Mouse (Mus musculus): ENCODE results near the gene Wwc1.

Gene Wwc1

DNA sequence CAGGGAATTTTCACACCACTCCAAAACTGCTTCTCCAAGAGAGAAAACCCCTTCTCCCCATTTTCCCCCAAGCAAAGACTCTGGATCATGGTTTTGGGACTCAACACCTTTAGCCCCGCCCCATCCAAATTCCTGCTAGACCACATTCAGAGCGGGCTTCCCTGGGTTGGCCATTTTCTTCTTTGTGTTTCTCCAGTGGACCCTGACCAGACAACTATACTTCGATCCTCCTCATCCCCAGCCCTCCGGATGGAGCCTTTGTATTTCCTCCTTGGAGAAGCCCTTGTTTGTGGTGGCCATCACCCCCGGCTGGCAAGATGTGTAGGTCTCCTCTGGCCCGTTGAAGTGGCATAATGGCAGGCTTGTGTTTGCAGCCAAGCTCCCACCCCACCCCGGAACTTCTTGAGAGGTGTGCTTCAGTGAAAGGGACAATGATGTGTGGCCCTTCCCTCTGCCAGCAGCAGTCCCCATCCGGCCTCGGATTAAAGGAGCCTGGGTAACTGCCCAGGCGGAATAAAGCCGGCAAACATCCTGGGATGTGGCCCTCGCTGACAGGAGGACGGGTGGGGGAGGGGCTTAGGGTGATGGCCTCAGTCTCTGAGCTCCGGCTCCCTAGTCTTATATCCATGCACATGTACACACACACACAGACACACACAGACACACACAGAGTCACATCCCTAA is 46.8 kb downstream of the Wwc1 start:
- DNase-seq (ENCODE audit: low read depth): no peak

DNA sequence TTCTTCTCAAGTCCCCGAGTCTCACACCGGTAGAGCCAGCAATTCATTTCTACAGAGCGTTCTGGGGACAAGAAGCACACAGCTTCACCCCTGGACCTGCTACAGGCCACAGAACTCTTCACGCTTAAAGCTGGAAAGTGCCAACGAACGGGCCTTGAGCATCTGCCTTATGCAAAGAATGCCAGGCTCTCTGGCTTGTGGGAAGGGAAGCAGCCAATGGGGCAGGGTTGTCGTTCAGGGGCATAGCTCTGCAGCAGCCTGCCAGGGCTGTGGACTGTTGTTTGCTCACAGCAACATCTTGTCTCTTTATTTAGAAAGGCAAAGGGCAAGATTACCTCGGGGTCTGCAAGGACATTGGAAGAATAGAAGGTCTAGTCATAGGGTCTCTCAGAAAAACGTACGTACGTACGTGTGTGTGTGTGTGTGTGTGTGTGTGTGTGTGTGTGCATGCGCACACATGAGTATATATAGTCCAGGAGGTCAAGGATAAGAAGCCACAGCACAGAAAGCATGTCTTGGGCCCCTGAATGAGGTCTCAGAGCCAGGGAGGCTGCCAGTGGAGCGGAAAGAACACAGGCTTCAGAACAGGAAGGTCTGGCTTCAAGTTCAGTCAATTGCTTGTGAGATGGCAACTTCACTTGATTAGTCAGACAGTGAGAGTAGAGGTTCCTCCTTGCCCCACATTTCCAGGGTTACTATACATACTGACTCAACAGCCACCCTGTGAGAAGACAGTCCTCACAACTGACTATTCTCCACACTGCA is 48.0 kb downstream of the Wwc1 start:
- no peak for DNase-seq (ENCODE audit: low read depth)

DNA sequence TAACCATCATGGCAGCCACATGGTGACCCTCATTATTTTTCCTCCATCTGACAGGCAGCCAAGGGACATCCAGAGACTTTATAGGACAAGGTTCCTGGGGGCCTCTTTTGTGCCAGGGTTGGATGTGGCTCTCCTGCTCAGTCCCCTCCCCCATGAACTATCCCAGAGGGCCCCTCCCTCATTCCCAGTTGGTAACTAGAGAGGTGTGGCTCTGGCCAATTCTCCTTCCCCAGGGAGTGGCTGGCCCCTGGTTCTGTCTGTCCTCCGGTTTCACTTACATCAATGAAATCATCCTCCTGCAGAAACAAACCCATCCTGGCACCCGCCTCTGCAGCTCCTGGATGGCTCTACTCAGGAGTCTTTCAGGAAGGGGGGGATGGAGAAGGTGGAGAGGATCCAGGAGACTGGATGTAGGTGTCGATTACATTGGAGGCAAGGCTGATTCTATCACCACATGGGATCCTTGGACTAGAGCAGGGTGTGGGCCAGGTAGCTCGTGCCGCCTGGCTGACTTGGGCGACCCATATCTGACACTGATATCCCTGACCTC is 49.7 kb downstream of the Wwc1 start:
- no peak for DNase-seq (ENCODE audit: low read depth)

DNA sequence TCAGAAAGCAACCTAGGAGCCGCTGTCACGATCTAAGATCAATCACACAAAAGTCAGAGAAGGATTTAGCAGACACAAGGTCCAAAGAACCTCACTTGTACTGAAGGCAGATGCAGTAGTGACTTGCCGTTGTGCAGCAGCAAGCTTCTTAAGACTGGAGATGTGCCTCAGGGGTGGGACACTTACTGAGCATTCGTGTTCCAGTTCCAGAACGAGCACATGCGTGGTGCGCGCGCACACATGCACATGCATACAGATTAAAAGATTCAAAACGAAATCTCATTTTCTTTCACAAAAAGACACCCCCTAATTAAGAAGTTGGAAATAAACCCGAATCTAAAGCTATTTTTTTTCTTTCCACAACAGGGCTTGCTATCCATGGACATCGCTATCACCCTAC is 51.9 kb downstream of the Wwc1 start:
- DNase-seq (ENCODE audit: low read depth): no peak

DNA sequence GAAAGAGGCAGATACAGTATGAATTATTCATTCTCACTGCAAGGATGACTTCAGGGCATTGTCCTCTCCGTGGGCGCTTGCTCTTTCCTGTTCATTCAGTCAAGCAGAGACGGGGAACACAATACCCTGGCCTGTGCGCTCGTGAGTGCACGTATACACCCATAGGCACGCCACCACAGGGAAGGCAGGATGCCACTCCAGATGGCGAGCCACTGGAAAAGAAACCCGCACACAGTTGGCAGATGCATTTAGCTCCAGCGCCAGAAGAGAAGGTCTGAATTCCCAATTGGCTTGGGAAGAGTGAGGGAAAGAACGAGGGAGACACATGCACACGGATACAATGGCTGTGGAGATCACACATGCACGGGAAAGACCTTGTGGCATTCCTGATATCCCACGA is 53.0 kb downstream of the Wwc1 start:
- no peak for DNase-seq (ENCODE audit: low read depth)

DNA sequence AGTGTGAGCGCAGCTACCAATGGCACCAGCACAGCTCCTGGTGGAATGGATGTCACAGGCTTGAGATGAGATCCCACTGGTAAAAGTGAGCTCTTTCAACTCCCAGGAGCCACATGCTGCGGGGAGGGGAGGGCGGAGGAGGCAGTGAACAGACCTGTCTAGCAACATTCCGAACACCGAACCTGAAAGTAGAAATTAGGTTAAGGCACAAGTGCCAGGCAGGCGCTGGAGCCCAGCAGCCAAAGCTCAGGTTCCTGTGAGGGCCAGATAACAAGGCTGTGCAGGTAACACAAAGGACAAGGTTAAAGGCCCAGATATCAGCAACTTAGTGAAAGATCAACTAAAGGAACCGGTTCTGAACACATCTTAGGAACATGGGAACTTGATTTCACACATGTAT is 54.7 kb downstream of the Wwc1 start:
- DNase-seq (ENCODE audit: low read depth): no peak

DNA sequence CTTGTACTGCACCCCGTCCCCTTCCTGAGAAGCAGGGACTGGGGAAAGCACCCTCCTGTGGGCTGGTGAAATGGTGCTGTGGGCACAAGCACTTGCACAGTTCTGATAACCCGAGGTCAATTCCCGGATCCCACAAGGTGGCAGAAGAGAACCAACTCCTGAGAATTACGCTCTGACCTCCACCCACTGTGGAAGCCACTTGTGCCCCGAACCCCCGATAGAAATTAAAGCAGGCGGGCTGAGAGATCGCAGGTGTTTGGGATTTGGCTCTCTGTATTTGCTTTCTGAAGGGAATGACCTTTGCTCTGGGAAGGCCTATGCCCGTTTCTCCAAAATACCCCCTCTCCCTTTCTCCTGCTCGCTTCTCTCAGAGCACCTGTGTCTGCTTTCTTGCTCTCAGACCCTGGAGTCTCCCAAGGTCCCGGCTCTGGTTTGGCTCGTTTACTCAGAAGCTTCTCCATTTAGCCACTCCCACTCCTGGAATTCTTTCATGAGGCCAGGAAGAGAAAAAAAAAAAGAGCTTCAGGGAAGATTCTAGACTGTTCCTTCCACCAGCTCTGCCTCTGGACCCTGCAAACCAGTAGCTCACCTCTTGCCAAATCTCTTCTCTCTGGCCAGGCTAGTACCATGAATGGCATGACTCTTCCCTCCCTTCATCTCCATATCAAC is 58.0 kb downstream of the Wwc1 start:
- no peak for DNase-seq (ENCODE audit: low read depth)

DNA sequence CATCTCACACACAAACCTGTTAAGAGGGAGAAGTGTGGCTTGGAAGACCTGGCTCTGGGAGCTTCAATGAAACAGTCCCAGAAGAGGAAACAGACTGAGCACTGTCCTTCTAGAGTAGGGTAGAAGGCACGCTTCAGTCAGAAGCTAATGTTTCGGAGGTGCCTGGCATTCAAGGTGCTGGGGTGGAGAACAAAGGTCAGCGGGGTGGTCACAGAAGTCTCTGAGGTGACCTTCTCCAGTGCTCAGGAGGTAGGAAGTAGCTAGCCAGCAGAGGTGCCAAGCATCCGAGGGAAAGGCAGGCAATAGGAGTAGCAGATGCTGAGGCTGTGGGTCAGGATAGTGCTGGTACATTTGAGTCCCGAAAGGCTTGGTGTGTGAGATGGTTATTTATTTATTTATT is 59.6 kb downstream of the Wwc1 start:
- DNase-seq (ENCODE audit: low read depth): no peak

DNA sequence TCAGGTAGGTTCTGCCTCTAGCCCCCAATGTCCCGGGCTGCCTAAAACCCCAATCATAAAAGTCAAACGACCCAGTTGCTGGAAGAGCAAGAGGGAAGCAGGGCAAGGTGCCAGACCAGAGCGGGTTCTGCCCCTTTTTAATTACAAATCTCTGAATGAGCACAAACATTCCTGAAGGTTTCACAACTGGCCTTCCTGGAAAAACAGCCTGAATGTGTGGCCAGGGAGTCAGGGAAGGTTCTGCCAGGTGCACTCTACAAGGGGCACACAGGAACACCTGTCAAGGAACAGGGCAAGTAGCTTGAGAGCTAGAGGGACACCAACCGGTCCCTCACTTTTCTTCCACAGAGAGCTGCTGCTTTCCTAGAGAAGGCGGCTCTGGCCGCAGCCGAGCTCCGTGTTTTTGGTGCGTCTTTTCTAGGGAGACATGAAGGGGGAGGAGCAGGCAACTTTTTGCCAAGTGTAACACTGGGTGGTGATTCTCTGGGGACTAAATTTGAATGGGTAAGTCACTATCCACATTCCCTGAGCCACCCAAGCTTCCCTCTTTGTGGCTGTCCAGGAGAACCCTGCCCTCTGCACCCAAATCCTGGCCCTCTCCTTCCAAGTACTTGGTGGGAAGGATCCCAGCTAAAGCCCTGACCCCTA is 60.3 kb downstream of the Wwc1 start:
- DNase-seq (ENCODE audit: low read depth): no peak

DNA sequence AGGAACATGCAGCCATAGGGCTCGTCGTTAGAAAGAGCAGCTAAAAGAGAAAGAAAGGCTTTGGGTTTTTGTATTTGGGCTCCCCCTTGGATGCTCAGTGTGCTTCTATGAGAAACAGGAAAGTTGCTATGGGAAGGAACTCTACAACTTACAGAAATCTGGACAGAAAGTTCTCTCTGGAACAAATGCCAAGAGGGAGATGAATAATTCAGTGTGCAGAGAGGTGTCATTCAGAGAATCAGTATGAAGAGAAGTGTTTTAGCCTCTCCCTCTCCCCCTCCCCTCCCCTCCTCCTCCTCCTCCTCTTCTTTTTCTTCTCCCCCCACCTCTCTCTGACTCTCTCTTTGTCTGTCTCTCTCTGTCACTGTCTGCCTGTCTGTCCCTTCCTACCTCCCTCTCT is 60.9 kb downstream of the Wwc1 start:
- no peak for DNase-seq (ENCODE audit: low read depth)

DNA sequence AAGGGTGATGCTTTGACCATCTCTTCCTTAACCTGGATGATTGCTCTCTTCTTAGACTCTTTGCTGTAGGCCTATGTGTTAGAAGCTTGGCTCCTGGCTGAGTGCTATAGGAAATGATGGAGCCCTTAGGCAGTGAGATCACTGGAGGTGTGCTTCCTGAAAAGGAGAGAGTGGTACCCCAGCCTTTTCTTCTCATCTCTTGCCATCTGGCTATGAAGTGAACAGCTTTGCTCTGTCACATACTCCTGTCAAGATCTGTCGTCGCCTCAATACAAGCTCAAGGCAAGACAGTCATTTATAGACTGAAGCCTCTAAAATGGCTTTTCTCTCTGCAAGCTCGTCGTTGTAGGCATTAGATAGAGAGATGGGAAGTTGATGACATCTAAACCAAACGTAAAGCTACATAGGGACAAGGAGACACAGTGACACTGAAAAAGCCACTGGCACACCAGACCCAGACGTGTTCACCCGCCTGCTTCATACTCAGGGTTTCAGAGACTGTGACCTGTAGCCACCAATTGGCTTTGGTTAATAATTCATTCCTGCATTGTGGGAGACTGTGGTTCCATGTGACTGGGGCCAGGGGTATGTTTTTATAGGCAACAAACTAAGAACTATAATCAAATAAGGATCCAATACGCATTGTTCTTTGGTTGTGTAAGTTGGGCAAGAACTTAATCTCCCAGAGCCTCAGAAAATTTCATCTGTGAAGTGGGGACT is 63.7 kb downstream of the Wwc1 start:
- DNase-seq (ENCODE audit: low read depth): no peak

DNA sequence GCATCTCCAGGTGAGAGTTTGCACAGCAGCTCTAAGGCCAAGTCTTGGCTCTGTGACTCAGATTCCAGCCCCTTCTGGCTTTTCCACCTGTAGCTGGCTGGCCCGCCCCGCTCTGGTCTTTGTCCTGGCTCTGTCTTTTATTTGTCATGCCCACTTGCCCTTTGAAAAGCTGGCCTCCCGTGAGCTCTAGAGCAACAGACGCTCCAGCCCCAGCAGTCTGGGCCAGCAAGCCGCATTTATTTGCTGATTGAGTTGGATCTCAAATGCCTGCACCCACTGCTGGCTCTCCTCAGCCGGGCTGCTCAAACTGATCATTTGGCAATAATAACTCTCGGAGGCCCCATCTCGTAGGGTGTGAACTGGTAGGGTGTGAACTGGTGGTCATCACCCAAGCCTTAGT is 64.8 kb downstream of the Wwc1 start:
- DNase-seq (ENCODE audit: low read depth): no peak

DNA sequence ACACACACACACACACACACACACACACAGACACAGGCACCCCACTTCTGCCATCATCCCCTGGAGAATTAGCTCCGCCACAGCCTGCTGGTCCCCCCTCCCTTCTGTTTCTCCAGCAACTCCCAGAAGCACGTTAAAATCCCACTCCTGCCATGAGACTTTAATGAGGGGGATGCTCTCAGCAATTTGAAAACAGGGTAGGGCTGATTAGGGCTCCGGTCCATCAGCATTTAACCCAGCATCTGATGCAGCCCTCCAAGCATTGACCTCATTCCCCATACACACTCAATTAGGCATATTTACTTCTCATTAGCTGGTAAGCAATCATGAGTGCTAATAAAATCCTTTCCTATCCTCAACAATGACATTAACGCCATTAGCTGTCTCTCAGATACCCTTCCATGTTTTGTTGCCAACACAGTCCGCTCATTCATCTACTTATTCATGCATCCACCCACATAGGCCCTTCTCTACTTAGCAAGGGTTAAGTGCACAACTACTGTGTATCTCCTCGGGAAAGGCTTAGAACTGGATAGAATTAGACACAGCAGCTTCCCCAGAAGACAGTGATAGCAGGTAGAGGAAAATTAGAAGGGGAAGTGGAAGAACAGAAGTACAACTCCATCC is 66.8 kb downstream of the Wwc1 start:
- no peak for DNase-seq (ENCODE audit: low read depth)

DNA sequence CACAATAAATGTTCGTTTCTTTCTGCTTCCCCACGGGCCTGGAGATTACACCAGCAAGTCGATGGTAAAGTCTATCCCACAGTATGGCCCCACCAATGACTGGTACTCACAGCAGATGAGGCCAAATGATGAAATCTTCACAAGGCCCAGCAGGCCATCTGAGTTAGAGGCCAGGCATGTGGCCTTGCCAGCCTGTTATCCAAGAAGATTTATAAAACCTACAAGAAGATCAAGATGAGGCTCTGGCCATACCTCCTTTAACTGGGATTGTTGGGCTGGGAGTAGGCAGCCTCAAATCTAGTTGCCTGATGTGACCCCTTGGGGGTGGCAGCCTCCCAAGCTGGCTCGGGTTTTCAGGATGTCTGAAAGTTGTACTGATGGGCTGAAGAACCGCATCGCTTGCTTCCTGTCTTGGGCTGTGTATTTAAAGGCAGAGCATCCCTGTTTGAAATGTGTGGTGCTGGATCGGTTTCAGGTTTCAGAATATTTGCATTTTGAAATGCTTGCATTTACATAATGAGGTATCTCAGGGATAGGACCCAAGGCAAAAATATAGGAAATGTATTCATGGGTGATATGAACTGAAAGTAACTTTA is 75.3 kb downstream of the Wwc1 start:
- no peak for DNase-seq (ENCODE audit: low read depth)

DNA sequence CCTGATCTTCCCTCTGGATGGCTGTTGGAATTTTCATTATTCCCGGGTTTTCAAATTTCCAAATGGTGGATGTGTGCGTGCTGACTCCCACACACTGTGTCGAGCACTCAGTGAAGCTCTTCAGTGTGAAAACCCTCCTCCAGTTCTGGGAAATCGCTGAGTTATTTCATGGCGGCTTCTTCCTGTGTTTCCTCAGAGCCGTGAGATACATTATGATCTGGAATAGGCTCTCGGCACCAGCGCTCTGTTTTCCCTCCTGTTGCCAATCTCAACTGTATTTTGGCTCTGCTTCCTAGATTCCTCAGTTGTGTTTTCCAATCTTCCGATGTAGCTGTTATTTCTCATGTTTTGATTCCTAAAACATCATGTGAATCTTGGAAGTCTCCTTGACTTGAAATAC is 77.2 kb downstream of the Wwc1 start:
- no peak for DNase-seq (ENCODE audit: low read depth)

DNA sequence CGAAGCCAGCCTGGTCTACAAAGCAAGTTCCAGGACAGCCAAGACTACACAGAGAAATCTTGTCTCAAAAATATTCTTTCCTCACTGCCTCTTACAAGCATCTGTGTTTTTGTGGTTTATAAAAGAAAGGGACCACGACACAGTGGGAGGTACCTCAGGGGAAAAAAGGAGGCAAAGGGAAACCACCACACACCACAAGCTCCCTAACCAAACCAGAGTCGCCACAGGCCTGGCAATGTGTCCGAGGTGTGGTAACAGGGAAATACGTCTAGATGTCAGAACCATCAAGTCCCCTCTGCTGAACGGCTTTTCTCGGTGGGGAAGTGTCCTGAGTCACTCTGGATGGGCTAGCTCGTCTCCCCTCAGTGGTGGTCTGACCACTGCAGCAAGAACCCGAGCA is 80.4 kb downstream of the Wwc1 start:
- peak; percentile 52 for DNase-seq (ENCODE audit: low read depth)

DNA sequence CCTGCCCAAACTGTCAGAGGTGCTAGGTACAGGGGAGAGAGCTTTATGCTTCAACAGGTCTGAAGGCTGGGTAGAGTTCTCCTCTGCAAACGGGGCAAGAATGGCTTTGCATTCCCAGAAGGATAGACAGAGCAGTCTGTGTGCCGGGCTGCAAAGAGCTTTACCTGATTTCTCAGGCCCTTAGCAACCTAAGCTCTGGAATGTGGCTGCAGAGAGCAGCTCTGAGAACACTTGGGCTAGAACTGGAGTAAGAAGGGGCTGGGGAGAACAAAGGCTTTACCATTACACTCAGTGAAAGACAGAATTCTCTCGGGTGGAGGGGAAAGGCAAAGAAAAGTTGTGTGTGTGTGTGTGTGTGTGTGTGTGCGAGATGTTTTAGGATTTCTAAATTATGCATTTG is 86.9 kb downstream of the Wwc1 start:
- DNase-seq (ENCODE audit: low read depth): no peak

DNA sequence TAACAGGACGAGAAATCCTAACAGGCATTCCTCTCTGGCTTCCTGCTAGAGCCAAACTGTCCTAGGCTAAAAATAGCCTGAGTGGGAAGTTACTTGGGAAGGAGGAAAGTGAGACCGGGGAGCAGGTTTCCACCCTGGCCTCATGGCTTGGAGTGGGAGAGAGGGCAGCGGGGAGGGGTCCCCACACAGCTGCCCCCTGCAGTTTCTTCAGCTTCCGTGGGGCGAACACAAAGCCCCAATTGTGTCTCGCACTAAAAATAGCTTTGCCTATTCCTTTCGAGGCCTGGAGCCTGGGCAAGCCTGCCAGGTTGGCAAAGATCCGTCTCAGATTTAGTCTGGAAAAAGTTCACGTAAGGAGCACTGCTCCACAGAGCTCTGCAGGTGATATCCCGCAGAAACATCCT is 87.3 kb downstream of the Wwc1 start:
- DNase-seq (ENCODE audit: low read depth): no peak

DNA sequence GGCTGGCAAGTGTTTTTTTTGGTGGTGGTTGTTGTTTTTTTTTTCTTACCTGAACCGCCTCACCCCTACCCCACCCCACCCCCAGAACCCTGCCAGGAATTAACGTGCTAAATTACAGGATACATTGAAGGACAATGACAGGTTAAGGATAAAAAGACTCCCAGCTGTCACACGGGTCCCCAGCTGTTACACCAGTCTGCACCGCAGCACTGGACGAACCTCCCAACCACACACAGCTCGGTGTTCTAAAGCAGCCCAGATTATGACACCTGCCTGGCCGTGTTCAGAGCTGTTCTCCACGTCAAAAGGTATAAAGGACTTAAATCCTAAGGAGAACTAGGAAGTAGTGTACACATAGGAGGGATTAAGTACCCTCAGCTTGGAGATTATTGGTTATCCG is 88.0 kb downstream of the Wwc1 start:
- DNase-seq (ENCODE audit: low read depth): no peak

DNA sequence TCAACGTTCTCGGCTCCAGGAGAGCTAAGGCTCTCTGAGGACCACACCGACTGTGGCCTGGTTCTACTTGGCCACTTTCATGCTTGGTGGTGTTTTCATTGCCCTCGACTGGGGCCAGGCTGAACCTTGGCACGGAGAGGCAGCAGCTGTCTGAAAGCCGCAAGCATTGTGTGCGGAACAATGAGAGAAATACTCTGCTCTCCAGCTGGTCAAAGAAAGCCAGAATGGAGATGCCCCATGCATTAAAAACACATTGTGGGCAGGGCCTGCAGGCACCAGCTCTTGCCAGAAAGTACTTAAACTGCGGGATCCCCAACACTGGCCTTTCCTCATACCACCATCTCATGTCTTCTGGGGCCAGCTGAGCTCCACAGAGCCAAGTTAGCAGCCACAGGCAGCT is 91.5 kb downstream of the Wwc1 start:
- DNase-seq (ENCODE audit: low read depth): no peak

DNA sequence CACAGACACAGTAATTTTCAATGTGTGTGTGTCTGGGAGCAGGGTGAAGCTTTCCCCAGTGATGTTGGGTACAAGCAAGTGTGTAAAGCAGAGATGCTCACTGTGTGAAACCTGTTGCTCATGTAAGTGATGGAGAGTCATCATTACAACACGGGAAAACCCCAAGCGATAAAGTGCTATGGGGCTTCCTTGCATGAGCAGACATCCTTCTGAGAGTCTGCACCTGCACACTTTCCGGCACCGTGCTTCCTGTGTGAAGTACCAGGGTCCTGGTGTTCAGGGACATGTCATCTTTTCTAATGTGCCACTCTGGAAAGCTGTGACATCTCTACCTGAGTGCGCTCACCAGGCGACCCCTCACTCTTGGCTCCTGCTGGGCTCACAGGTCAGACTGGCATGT is 97.5 kb downstream of the Wwc1 start:
- DNase-seq (ENCODE audit: low read depth): no peak

Data from 416B (cell line).